Mouse (Mus musculus): ENCODE measurements around the gene Znrf1. TPM values are rescaled to one million over a fixed set of nuclear protein-coding genes. Genes with fewer than 3 reads are reported as not detected.

The Znrf1 gene
- total and polyA plus RNA-seq, 3 experiments, result 9.3 to 21.2 (median 9.5) TPM

GRCm38 (mm10) chr8:111619936-111620335 is 84.0 kb downstream of the Znrf1 start:
- Histone ChIP-seq H3K4me2 (ENCODE audit: insufficient read depth, low read depth, poor library complexity, severe bottlenecking) (no peak overlapping the region), H3K9me3 (replicated peaks; ENCODE audit: low read length) (no peaks in the 10 kb centered on the region), H3K4me3 (replicated peaks in 1 of 3; ENCODE audit: low read depth in 2 of 3, low read length in 2 of 3, poor library complexity in 1 of 3) (no peak overlapping the region), H3K79me2 (replicated peaks; ENCODE audit: control insufficient read depth, extremely low read depth, insufficient read depth, poor library complexity, severe bottlenecking) (no peaks in the 10 kb centered on the region), H3K4me1 (ENCODE audit: control insufficient read depth in 1 of 2, insufficient read depth in 2 of 2) (peaks cover 0 to 12% of the 10 kb centered on the region in 2 experiments; a peak in 2 of 4 replicates), H3K9ac (ENCODE audit: insufficient read depth, low read depth) (no peak overlapping the region), H3K27me3 (replicated peaks) (no peaks in the 10 kb centered on the region), H3K27ac (ENCODE audit: insufficient read depth, low read depth) (no peak overlapping the region), H3K36me3 (replicated peaks in 1 of 2; ENCODE audit: control insufficient read depth in 1 of 2, insufficient read depth in 1 of 2, low read length in 1 of 2) (peaks cover 0 to 48% of the 10 kb centered on the region in 2 experiments)
- dilution Hi-C loops (cut with MboI; ENCODE audit: extremely low pct_ligation_motif_present, extremely low pct_unique_long_range_greater_than_20kb, low sequenced_read_pairs), result no loop called here
- TF ChIP-seq USF2 (conservative IDR thresholded peaks at IDR 0.05; ENCODE audit: low read depth, low read length) (no peak), ZC3H11A (IDR thresholded peaks at IDR 0.05; ENCODE audit: low read depth, low read length) (no peak), UBTF (IDR thresholded peaks at IDR 0.05; ENCODE audit: low read depth, low read length) (no peak), EP300 (IDR thresholded peaks at IDR 0.05; ENCODE audit: low read length) (no peak), MYC (IDR thresholded peaks at IDR 0.05; ENCODE audit: low read depth, low read length) (no peak), RCOR1 (conservative IDR thresholded peaks at IDR 0.05; ENCODE audit: low read depth, low read length) (no peak), CHD1 (IDR thresholded peaks at IDR 0.05; ENCODE audit: low read depth, low read length) (no peak), JUN (IDR thresholded peaks at IDR 0.05; ENCODE audit: insufficient read depth, low read depth, low read length) (no peak), JUND (conservative IDR thresholded peaks at IDR 0.05; ENCODE audit: low read depth, low read length) (no peak), E2F4 (IDR thresholded peaks at IDR 0.05; ENCODE audit: insufficient replicate concordance, low read depth, low read length) (no peak), MAZ (IDR thresholded peaks at IDR 0.05; ENCODE audit: low read depth, low read length) (no peak), NRF1 (IDR thresholded peaks at IDR 0.05; ENCODE audit: low read depth, low read length) (no peak), MXI1 (IDR thresholded peaks at IDR 0.05; ENCODE audit: low read depth, low read length) (no peak), MAX (IDR thresholded peaks at IDR 0.05; ENCODE audit: low read length) (no peak), ZKSCAN1 (IDR thresholded peaks at IDR 0.05; ENCODE audit: borderline replicate concordance, low read depth, low read length) (no peak), ZNF384 (IDR thresholded peaks at IDR 0.05; ENCODE audit: low read depth, low read length) (no peak), MAFK (IDR thresholded peaks at IDR 0.05; ENCODE audit: insufficient replicate concordance, low read length) (no peak)
- in situ Hi-C loops (cut with MboI; ENCODE audit: low pct_ligation_motif_present, low pct_unique_long_range_greater_than_20kb, low sequenced_read_pairs), result loop anchor here (10.0 kb wide), 1 partner anchor 275 kb away; no protein-coding TSS in a partner anchor
- DNase-seq (ENCODE audit: extremely low read depth), result no peak

- Histone ChIP-seq H3K9me3 (replicated peaks; ENCODE audit: low read length) (no peaks in the 10 kb centered on the region), H3K9ac (ENCODE audit: insufficient read depth, low read depth) (no peak overlapping the region), H3K27ac (ENCODE audit: insufficient read depth, low read depth) (no peak overlapping the region), H3K4me3 (replicated peaks in 1 of 3; ENCODE audit: low read depth in 2 of 3, low read length in 2 of 3, poor library complexity in 1 of 3) (no peak overlapping the region), H3K4me2 (ENCODE audit: insufficient read depth, low read depth, poor library complexity, severe bottlenecking) (no peak overlapping the region), H3K36me3 (replicated peaks in 1 of 2; ENCODE audit: control insufficient read depth in 1 of 2, insufficient read depth in 1 of 2, low read length in 1 of 2) (peaks cover 0 to 44% of the 10 kb centered on the region in 2 experiments), H3K27me3 (replicated peaks) (no peaks in the 10 kb centered on the region), H3K79me2 (replicated peaks; ENCODE audit: control insufficient read depth, extremely low read depth, insufficient read depth, poor library complexity, severe bottlenecking) (no peaks in the 10 kb centered on the region), H3K4me1 (ENCODE audit: control insufficient read depth in 1 of 2, insufficient read depth in 2 of 2) (peaks cover 0 to 19% of the 10 kb centered on the region in 2 experiments; a peak in 2 of 4 replicates)
- no peak for DNase-seq (ENCODE audit: extremely low read depth)
- in situ Hi-C loops (cut with MboI; ENCODE audit: low pct_ligation_motif_present, low pct_unique_long_range_greater_than_20kb, low sequenced_read_pairs), result loop anchor here (10.0 kb wide), 1 partner anchor 277 kb away; no protein-coding TSS in a partner anchor
- dilution Hi-C loops (cut with MboI; ENCODE audit: extremely low pct_ligation_motif_present, extremely low pct_unique_long_range_greater_than_20kb, low sequenced_read_pairs), result no loop called here
- TF ChIP-seq RCOR1 (conservative IDR thresholded peaks at IDR 0.05; ENCODE audit: low read depth, low read length) (no peak), JUN (IDR thresholded peaks at IDR 0.05; ENCODE audit: insufficient read depth, low read depth, low read length) (no peak), JUND (conservative IDR thresholded peaks at IDR 0.05; ENCODE audit: low read depth, low read length) (no peak), MAZ (IDR thresholded peaks at IDR 0.05; ENCODE audit: low read depth, low read length) (no peak), ELF1 (IDR thresholded peaks at IDR 0.05; ENCODE audit: low read depth, low read length) (no peak), IRF4 (IDR thresholded peaks at IDR 0.05; ENCODE audit: low read depth, low read length) (no peak), NELFE (IDR thresholded peaks at IDR 0.05; ENCODE audit: low read depth, low read length) (no peak), CTCF (conservative IDR thresholded peaks at IDR 0.05 in 1 of 2, IDR thresholded peaks at IDR 0.05 in 1 of 2; ENCODE audit: low read depth in 2 of 2, low read length in 2 of 2) (no peak), HCFC1 (IDR thresholded peaks at IDR 0.05; ENCODE audit: low read depth, low read length) (no peak), ZMIZ1 (IDR thresholded peaks at IDR 0.05; ENCODE audit: low read depth, low read length) (no peak), POLR2A (IDR thresholded peaks at IDR 0.05; ENCODE audit: low read depth, low read length) (no peak), ZKSCAN1 (IDR thresholded peaks at IDR 0.05; ENCODE audit: borderline replicate concordance, low read depth, low read length) (no peak), USF2 (conservative IDR thresholded peaks at IDR 0.05; ENCODE audit: low read depth, low read length) (no peak), GABPA (IDR thresholded peaks at IDR 0.05; ENCODE audit: insufficient replicate concordance, low read depth, low read length) (no peak), SMC3 (IDR thresholded peaks at IDR 0.05; ENCODE audit: low read depth, low read length) (no peak)
Observed at GRCm38 (mm10) chr8:111622104-111622503, 86.2 kb downstream of the Znrf1 start.
